Mouse (Mus musculus) right cerebral cortex, adult 18-20 months (tissue): ENCODE measurements around the gene Arhgap24.

Source experiments
- DNase-seq: peaks from one replicate; pipeline ENCODE4 v3.0.0; 2022; ENCODE audit warnings: mixed read lengths

Arhgap24 gene

GRCm38 (mm10) chr5:102751661-102752307 lies 270.6 kb downstream of the Arhgap24 start:
- DNase-seq, result no peak

- peak; percentile 14 for DNase-seq
Observed at GRCm38 (mm10) chr5:102752308-102752663, 271.1 kb downstream of the Arhgap24 start.

GRCm38 (mm10) chr5:102757040-102757439 lies 275.8 kb downstream of the Arhgap24 start:
- no peak for DNase-seq

DNA sequence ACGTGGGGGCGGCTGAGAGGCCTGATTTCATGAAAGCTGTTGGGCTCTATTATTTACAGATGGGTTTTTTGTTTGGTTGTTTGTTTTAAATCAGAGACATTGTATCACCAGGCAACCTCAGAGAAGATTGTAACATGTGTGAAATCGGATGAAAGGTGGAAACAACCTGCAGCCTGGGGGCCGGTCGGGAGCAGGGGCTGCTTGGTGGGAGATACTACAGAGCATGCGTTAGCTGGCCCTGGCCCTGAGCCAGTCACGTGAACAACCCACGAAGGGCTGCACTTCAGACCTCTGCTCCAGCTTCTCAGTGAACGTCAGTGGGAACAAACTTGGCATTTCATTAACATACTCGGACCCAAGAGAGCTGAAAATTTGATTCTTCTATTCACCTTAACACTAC lies 284.5 kb downstream of the Arhgap24 start:
- no peak for DNase-seq

DNA sequence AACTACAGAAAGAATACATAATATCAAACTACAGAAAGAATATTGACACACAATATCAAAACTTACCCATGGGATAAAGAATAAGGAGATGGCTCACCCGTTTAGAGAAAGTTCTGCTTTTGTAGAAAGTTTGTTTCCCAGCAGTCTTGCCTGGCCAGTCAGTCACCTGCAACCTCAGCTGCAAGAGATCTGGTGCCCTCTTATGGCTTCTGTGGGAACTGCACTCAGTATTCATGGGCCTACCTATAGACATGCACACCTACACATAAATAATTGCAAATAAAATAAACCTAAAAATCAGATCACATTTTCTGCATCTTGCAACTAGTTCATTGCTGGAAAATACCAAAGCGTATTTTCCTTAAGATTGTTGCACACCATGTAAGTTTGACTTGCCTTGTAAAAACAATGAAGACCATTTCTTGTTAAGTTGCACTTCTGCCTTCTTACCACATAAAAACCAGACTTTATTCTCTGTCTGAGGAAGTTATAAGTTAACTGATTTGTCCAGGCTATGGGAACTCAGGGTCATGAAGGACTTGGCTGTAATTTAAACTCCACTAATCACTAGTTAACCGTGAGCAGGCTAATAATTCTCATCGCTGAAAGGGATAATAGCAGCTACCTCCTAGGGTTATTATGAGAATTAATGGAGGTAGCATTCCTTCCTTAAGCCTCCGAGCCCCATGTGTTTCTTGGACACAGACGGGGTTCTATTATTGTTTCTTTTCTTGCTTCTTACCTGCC lies 285.3 kb downstream of the Arhgap24 start:
- no peak for DNase-seq

DNA sequence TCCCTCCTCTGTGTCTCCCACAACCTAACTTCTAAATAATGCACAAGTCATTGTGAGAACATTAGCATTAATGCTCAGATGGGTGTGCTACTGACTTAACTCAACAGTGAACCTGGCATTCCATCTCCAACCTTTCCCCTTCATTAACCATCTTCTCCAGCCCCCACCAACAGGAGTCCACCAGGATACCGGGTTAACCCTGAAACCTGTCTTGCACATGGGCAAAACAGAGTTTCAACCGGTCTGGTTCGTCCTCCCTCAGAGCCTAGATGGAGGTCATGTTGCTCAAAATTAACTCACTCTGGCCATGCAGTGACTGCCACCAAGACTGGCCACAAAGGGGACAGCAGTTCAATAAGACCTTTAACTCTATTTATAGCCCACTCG lies 285.9 kb downstream of the Arhgap24 start:
- no peak for DNase-seq

GRCm38 (mm10) chr5:102767822-102768221 lies 286.6 kb downstream of the Arhgap24 start:
- DNase-seq, result no peak

- no peak for DNase-seq
Observed at GRCm38 (mm10) chr5:102768385-102769080, 287.3 kb downstream of the Arhgap24 start.

- no peak for DNase-seq
Observed at GRCm38 (mm10) chr5:102770611-102771010, 289.4 kb downstream of the Arhgap24 start.

DNA sequence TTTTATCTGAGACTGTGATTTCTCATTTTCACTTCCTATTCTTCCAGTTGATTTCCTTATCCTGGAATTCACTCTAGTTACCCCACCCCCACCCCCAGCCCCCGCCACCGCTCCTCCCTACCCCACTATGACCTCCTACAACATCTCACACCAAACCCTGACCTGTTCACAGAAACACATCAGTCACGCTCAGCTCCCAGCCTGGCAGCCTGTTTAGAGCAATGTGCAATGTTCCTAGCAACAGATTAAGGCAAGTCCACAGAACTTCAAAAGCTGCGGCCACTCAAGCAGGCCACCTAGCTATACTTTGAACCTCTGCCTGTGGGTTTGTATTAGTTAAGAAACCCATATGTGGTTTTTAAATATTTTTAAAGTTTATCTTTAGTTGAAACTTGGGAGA lies 293.3 kb downstream of the Arhgap24 start:
- no peak for DNase-seq

GRCm38 (mm10) chr5:102777255-102777654 lies 296.1 kb downstream of the Arhgap24 start:
- DNase-seq, result no peak

DNA sequence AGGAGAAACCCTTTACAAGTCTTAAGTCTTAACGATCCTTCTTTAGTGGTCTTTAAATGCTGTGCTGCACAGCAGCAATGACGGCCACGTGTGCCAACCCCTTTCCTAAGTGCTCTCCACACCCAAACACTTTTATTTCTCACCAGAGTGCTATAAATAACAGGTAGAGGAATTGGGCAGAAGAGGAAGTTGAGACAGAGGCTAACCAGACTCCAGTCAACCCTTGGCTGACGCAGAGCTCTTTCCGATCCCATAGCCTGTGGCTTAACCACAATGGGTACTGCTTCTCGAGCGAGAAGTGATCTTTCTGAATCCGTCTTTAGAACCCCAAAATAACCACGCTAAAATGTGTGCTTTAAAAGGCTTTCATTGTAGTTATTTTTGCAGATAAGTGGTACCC lies 296.7 kb downstream of the Arhgap24 start:
- DNase-seq, result no peak

DNA sequence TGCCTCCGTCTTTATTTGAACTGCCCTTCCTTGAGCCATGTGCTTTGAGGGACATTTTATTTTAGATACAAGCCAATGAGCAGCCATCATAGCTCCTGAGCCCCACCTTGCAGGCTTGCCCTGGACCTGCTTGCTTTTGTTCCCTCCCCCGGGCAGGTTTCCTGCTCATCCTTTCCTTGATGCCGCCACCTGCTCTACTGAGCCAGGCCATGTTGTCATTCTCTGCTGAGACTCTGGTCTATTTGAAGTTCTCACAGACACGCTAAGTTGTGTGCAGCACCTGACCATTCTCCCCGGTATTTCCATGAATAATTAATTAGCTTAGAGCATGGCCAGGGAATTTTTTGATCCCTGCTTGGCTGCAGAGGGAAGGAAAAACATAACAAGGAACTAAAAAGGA lies 297.1 kb downstream of the Arhgap24 start:
- DNase-seq, result no peak

GRCm38 (mm10) chr5:102783585-102783984 lies 302.4 kb downstream of the Arhgap24 start:
- peak; percentile 14 for DNase-seq

- no peak for DNase-seq
Observed at GRCm38 (mm10) chr5:102786123-102786522, 304.9 kb downstream of the Arhgap24 start.

- no peak for DNase-seq
Observed at GRCm38 (mm10) chr5:102788437-102788836, 307.2 kb downstream of the Arhgap24 start.

GRCm38 (mm10) chr5:102791273-102791672 lies 310.1 kb downstream of the Arhgap24 start:
- no peak for DNase-seq

- no peak for DNase-seq
Observed at GRCm38 (mm10) chr5:102793536-102793935, 312.3 kb downstream of the Arhgap24 start.

DNA sequence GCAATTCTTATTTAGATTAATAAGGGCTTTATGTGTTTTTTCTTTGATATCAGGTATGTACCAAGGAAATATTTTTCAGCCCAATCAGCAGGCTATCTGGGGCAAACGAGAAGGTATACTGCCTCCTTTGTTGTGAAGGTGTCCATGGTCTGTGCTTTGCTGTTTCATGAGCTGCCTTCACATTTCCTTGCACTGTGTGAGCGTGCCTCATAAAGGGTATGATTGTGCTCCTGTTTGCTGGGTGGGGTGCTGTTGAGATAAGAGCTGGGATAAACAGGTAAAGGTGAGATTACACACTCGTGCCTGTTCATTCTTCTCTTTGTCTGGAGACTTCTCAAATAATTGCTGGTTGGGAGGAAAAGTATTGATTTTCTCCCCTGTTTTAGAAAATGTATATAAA lies 320.3 kb downstream of the Arhgap24 start:
- no peak for DNase-seq

GRCm38 (mm10) chr5:102802833-102803232 lies 321.6 kb downstream of the Arhgap24 start:
- no peak for DNase-seq

- no peak for DNase-seq
Observed at GRCm38 (mm10) chr5:102803675-102804074, 322.5 kb downstream of the Arhgap24 start.

DNA sequence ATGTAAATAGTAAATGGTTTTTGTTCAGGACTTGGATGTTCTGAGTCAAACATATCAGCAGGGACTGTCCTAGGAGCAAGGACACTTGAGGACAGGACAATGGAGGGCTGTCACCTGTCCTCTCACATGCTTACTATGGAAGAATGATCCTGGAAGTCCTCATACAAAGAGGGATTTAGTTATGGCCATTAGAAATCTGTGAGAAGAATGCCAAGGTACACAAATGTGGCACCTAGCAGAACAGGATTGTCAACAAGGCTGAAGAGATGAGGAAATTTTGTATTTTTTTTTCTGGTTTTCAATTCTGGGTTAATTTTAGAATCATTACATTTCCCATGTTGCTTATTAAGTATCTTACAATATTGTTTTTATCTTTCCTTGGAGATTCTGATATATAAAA lies 326.3 kb downstream of the Arhgap24 start:
- no peak for DNase-seq

DNA sequence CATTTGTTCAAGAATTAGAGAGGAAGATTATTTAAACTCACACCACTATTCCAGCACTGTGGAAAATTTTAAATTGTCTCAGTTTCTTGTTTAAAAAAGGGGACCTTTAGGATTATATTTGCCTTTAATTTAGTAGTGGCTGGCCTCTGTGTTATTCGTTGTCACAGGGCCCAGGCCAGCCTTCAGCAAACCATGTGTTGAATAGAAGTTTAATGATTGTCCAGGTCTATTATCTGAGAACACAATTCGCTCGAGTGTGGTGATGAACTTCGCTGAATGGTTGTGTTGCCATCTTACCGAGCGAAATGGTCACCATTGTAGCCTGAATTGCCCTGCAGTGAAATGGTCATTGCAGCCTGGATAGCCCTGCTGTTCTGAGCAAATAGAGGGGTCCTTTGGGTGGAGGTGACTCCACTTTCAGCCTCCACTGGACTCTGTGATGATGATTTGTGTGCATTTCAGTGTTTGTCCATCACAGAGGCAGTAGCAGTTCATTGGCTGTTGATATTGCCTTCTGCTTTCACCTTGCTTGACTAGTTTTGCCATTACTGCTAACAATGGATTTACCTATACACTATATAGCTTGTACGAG lies 329.3 kb downstream of the Arhgap24 start:
- no peak for DNase-seq

DNA sequence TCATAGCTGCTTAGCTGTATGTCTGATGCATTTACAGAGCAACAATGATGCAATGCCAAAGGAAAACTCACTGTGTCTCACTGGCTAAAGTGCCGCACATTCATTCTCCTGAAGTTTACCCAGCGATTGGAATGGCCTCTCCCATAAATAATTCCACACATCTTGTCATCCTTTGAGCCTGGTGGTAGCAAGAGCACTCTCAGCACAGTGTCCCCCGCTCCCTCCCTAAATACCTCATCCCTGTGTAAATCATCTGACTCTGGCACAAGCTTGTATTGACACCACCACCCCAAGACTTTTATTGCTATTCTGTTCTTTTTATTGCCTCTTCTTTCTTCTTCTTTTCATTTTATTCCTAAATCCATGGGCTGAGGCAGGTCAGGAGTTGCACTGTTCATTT lies 332.1 kb downstream of the Arhgap24 start:
- DNase-seq, result no peak
